Mouse (Mus musculus) urinary bladder, adult 2 months (tissue): ENCODE results near the gene Tmem255a. TPM values are rescaled to one million over a fixed set of nuclear protein-coding genes. Genes with fewer than 3 reads are reported as not detected.
A peak's percentile ranks its signal among the peaks of the same experiment; 100 is the strongest.

Source experiments
- DNase-seq: peaks from one replicate; pipeline ENCODE4 v3.0.0; 2022; ENCODE audit warnings: low spot score
- polyA plus RNA-seq: library from polyadenylated mRNA; depleted of rRNA; stranded (reverse); fragments of >200 nt; gene quantifications from 2 replicates; pipeline ENCODE4 v1.2.3, GENCODE M21; 2012; rRNA removed

Gene Tmem255a
- 5.6 and 6.0 TPM in 2 replicates for polyA plus RNA-seq

DNA sequence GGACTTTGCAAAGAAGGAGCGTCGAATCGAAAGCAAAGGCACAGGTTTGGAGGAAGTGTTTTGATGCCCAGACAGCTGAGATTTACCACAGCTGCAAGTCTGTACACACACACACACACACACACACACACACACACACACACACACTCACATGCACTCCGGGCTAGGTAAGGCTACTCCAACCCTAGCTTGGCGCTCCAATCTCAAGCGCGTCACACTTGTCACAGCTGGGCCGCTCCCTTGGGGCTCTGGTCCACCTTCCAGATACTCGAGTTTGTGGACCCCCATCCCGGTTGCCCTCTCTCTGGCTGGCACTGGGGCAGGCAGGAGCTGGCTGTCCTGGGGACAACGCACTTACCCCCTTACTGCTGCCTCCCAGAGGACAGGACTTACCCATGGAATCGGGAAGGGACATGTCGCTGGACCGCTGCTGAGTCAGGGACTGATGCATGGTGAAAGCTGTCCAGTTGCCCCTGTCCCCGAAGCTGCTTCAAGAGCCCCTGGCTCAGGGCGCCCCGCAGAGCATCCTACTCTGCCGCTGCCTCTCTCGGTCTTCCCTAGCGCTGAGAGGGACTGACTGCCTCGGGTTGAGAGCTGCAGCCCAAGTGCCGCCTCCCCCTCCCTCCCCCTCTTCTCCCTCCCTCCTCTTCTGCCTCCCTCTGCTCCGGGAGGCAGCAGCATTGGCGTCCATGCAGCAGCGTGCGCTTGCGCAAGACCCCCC is at the start of gene Tmem255a:
Gene Tmem255a, minus strand, starts transcription at position 589 of the 721 bp plus-strand sequence.
- no peak for DNase-seq

DNA sequence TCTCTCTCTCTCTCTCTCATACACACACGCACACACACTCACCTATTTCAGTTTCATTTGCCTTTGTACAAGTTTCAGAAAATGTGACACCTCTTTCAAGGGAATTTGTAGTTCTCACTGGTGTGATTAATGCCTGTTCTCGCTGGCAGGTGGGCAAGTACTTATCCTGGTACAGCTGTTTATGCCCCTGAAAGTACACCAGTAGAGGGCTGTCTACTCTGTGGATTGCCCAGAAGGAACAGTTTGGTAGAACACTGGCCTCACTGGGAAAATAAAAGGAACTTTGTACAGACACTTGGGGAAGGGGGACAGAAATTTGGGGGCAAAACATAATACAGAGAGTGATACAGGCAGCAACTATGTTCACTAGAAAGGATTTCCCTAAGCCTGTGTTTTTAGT is 7.4 kb upstream of the Tmem255a start:
- DNase-seq = no peak

DNA sequence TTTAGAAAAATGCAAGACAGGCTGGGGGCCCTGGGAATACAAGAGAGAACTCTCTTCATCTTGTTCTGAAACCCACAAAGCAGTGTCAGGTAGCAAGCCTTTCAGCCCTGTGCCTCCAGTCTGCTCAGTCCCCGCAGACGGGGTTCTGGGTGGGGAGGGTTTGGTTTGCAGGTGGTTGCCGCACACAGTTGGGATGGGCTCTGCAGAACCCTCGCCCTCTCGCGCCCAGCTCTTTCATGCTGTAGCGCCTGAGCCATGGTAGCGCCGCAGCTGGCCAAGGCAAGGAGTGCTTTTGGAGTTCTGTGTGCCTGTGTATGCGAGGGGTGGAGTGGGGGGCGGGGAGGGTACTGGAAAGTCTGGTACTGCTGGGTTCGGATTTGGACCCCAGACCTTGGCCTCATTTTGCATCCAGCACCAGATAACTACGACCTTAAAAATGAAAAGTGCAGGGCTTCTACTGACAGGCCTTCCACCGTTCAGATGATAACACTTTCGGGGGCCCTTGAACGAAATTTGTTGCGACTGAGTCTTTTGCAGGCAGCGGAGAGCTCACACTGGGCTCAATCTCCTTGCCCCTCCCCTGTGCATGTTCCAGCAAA is 1.8 kb downstream of the Tmem255a start:
- no peak for DNase-seq

DNA sequence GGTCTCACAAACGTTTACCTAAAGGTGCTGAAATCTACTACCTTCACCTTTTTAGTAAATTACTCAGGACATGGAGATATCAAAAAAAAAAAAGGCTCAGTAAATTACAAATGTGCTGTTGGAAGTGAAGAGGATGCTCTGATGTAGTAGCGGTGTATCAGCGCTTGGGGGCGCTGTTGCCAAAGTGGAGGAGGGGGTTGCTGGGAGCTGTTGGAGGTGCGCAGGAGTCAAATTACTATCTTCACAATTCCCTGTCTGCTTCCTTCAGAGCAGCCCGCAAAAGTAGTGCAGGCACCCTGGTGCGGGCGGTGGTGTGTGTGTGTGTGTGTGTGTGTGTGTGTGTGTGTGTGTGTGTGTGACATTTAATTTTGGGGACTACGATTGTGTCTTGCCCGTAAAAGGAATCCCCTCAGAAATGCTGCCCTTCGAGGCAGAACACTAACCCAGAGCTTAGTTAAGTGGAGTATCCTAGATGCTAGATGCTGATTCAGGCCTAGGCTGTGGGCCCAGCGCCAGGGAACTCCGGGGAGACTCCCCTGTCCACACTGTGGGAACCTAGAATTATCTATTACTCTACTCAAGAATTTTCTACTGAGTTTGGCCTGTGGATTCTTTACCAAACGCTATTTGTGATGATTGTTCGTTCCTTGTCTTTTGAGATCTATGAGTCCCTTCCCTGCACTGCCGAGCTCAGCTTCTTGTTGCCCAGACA is 2.4 kb downstream of the Tmem255a start:
- DNase-seq = no peak

DNA sequence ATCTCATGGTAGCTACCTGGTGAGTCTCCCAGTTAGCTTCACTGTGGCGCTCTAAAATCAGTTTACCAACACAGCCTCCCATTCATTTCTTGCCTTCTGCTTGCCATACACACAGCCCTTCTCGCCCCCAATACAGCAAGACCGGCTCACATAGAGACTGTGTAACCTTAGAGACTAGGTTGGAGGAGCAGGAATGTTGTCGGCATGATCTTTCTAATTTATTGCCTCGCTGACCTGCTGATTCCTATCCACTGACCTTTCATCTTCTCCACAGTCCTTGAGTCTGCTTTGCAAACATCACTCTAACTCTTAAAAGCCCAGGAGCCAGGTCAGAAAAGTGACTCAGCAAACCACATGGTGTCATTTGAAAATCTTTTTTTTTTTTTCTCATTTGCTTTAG is 4.6 kb downstream of the Tmem255a start:
- no peak for DNase-seq

DNA sequence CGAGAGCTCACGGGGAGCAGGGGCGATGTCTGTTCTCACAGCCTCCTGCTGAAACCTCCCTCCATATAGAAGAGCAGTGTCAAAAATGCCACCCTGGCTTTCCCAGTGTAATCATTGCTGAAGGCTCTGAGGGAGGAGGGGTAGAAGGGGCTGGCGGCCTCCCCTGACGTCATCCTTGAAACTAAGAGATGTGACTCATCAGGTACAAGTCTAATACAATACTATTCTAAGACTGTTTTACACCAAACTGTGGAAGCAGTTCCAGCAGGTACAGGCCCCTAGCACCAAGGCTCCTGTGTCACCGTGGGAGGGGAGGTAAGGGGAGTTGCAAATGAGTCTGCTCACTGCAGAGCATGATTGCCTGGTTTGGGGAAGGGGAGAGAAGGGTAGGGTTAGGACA is 5.1 kb downstream of the Tmem255a start:
- no peak for DNase-seq

DNA sequence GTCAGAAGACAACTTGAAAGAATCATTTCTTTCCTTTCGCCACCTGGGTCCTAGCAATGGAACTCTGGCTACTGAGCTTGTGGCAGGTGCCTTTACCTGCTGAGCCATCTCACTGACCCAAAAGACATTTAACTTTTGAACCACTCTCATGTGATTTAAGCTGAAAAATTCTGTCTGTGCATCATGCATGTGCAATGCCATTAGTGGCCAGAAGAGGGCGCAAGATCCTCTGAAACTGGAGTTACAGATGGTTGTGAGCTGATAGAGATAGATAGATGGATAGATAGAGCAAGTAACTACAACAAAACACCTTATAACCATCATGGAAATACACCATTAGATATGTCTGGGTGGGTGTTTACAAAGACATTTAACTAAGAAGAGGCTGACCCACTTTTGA is 14.5 kb downstream of the Tmem255a start:
- DNase-seq = no peak

DNA sequence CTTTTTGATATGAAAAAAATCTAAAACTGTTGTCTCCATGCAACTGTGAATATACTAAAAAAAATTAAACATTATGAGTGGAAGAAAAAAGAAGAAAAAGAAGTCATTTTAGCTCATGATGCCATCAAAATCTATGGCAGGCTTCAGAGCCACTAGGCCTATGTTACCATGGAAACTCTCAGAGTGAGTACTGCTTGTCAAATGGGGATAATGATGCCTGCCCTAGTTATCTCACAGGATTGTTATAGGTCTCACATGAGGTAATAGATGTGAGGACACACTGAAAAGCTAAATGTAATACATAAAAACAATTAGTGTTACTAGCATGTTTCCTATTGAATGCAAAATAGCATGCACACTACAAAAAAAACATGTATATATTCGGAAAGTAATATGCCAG is 22.4 kb downstream of the Tmem255a start:
- DNase-seq = no peak

DNA sequence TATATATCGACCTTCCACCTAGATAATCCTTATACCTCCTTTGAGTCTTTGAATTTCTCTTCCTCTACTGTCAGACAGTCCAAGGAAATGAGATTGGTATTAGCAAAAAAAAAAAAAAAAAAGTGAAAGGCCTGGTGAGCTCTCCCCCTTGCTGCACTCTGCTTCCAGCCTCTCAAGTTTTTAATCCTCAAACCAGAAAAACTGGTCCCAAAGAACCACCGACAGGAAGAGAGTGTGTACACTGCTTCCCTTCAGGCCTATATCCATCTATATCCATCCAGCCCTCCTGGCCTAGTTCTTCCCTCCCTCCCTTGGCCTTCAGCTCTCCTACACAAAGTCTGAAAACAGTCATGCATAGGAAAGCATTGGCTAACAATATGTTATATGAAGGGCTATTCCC is 29.5 kb downstream of the Tmem255a start:
- no peak for DNase-seq

DNA sequence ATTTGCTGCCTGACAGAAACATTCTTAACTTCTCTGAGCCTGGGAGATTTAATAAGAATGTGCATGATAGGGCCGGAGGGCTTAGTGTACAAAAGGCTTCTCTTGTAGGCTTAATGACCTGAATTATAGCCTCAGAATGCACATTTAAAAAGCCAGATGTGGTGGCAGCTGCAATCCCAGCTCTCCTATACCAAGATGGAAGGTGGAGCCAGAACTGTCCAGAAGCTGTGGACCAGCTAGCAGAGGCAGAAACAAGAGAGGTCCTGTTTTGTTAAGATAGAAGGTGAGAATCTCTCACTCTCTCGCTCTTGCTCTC is 34.6 kb downstream of the Tmem255a start:
- DNase-seq = no peak

DNA sequence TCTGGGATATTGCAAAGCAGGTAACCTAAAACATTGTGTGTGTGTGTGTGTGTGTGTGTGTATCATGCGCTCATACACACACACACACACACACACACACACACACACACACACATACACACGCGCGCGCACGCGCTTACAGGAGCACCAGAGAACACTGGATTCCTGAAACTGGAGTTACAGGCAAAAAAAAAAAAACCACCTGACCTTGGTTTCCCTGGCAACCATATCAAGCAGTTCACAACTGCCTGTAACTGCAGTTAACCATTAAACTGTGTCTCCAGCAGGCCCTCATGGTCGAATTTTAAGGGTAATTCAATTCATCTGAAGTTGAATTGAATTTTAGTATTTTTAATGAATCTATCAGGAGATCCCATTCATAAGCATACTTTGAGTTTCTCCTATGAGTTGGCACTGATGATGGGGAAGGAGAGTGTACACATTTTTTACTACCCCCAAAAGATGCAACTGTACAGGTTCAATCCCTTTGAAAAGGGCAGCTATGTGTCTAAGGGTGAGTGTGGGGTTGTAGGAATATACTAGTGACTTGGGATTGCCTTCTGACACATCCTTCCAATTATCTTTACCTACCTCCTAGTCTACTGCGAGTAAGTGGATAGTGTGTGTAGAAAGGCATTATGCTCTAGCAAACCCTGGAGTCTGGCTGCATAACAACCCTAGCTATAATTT is 35.1 kb downstream of the Tmem255a start:
- DNase-seq = no peak

DNA sequence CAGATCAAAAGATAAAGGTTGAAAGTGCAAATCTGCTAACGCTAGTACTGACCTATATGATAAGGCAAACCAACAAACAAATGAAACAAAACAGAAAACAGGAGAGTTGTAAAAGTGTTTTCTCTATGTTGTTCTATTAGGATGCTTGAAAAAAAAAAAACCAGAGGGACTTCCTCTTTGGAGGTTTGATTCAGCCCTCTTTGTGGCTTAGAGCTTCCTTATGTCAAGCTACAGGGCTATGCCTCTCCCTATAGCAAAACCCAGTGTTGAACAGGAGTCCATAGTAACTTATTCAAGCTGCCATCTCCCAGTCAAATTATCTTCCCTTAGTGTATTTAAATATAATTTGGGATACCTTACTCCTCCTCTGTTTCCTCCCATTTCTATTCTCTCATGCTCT is 44.8 kb downstream of the Tmem255a start:
- no peak for DNase-seq

DNA sequence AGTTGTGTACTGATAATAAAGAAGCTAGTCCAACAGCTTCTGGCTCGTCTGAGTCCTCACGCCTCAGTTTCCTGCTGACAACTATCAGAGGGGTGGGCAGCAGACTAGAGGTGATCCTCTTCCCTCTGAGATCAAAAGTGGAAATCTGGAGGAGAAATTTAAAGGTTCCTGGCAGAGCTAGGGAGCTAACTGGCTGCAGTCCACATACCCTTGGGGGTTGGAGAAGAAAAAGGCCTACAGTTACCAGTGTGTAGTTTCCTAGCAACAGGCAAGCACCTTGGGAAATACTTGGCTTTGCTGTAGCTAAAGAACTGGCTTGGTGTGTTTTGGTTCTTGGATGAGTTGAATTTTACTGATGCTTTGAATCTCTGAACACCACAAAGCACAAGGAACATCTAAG is 50.4 kb downstream of the Tmem255a start:
- DNase-seq = no peak

DNA sequence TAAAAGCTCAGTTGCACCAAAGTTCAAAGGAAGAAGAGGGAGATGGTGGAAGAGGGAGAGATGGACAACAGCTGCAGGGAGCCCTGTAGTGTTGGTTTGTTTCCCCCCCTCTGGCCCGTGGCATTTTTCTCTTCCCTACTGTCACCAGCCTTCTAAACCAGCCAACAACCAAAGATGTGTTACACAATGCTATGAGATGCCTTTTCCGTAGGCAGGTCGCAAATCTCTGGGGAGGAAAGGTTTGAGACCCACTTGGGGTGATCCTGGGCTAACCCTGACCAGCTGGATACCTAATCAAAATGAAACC is 61.8 kb downstream of the Tmem255a start:
- no peak for DNase-seq

DNA sequence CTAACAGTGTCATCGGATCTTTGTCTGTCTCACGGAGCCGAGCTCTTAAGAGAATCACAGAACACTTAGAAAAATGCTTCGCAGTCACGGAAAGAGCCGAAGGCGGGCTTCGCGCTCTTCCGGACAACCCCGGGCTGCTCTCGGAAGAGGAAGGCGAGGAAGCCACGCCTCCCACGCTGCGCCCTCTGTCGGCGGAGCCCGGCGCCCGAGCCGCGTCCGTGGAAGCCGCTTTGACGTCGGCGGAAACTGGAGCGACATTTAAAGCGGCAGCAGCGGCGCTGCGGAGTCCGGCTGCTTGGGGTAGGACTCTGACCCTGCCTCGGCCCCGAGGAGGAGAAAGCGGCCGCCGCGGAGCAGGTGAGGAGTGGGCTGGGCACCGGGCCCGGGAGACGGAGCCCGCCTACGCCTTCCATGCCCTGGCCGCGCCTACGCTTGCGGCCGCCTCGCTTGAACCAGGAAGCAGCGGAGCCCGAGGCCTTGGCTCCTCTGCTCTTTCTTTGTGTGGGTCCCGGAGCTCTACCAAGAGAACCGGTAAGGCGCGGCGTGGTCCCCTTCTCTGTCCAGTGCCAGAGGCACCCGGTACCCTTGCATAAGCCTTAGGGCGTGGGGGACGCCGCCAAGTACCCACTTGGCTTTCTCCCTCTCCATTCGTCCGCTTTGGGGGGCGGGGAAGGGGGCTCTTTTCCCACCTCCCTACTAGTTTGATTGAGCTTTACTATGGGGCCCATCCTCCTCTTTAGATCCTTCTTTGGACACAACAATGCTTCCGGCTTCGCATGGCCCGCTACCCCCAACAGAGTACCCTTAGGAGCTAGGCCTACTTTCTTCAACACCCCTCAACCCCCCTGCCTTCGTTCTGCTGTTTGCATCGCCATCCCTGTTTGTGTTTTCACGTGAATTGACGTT is 62.4 kb downstream of the Tmem255a start, which contains the start of gene Zbtb33:
Gene Zbtb33, plus strand, starts transcription at position 242 of the 906 bp plus-strand sequence.
- peak; percentile 71 for DNase-seq

DNA sequence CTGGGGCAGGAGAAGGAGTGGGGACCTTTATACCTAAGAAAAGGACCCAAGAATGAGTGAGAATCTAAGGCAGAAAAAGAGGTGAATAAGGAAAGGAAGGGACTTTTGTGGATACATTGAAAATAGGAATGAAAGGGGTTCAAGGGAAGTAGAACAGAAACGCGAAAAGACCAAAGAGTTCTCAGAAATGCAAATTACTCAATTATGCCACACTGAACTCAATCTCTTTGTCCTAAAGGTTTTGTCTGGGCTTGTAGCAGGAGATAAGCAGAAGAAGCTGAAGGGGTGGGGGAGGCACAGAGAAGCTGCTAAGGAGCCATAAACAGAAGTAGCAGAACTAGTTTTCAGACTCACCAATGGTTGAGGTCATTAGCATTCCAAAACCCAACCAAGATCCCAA is 66.7 kb downstream of the Tmem255a start:
- DNase-seq = no peak

DNA sequence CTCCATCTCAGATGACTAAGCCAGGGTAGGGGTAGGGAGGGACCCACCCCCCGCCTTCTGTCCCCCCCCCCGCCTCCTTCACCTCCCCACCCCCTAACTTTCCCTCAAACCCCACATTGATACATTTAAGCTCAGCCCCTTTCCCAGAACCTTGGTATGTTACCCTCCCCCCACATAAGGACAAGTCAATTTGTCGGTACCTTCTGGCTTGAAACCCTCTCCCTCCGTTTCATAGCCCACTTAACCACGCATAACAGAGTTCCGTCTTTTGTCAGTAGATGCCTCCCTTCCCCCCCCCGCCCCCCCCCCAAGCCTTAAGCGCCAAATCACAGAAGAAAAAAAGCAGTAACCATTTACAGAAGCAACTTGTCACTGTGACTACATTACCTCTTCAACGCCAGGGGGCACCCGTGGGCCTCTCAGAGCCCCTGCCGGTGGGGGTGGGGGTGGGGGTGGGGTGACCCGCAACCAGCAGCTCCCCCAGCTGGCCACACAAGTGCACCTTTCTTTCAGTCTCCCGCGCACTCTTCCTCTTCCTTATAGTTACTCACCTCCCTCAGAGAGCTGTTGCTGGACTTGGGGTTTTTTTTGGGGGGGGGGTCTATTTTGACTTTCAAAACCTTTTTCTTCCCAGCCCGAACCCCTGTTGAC is 70.5 kb downstream of the Tmem255a start:
- peak; percentile 26 for DNase-seq

DNA sequence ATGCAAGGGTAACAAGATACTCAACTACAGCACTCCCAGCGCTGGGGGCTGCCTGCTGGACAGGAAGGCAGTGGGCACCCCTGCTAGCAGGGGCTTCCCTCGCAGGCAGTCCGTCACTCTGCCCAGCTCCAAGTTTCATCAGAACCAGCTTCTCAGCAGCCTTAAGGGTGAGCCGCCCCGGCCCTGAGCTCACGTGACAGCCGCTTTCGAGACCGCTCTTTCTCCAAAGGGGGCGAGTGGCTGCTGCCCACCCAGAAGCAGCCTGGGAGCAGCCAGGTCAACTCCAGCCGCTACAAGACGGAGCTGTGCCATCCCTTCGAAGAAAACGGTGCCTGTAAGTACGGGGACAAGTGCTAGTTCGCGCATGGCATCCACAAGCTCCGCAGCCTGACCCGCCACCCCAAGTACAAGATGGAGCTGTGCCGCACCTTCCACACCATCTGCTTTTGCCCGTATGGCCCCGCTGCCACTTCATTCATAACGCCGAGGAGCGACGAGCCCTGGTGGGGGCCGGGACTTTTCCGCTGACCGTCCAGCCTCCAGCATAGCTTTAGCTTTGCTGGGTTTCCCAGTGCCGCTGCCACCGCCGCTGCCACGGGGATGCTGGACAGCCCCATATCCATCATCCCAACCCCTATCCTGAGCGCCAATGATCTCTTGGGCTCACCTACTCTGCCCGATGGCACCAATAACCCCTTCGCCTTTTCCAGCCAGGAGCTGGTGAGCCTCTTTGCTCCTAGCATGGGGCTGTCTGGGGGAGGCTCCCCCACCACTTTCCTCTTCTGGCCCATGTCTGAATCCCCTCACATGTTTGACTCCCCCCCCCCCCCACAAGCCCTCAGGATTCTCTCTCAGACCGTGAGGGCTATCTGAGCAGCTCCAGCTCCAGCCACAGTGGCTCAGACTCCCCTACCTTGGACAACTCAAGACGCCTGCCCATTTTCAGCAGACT is 71.3 kb downstream of the Tmem255a start:
- peak; percentile 26 for DNase-seq

DNA sequence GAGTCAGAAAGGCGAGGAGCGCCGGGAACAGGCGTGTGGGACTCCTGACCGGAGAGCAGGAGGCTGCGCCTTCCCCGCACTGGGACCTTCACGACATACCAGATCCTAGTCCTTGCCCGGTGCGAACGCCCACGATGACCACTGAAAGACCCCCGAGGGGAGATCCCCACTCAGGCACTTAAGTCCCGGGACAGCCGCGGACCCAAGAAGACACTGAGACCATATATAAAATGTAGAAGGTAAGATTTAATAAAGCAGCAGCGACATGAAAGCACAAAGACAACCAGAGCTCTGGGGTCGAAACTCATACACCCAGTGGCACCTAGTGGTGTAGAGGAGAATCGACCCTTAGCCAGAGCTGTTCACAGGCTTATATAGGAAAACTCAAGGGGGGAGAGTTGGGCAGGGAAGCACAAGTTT is 72.3 kb downstream of the Tmem255a start:
- peak; percentile 35 for DNase-seq

DNA sequence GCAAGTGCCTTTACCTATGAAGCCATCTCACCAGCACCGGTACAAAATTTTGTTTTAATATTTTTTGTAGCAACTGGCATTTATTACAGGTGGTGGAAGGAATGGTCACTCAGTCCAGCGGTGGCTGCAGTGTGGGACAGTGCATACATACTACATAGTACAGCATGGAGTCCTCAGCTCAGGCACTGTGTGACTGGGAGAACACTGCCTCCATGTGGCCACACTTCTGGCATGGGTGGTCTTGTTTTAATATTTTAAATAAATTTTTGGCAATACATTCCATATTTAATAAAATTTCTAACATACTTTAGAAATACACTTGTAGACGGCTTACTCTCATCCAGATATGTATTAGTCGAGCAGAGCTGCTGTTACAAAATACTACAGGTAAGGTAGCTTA is 85.6 kb downstream of the Tmem255a start:
- DNase-seq = no peak
